Mouse (Mus musculus): ENCODE measurements around the gene Gm4792. TPM values are rescaled to one million over a fixed set of nuclear protein-coding genes. Genes with fewer than 3 reads are reported as not detected.
A peak's percentile ranks its signal among the peaks of the same experiment; 100 is the strongest.

The Gm4792 gene
- polyA plus RNA-seq, 1 experiment from 2014 or later = 0.23 TPM

- peaks cover 14% of the 10 kb centered on the region; the same call in 1 of the 2 replicates for H3K27me3 ChIP-seq (replicated peaks; ENCODE audit: control insufficient read depth, insufficient read depth, low read length)
- H3K4me1 ChIP-seq (ENCODE audit: control insufficient read depth, insufficient read depth, low read length) = peaks cover 8% of the 10 kb centered on the region; the same call in 1 of the 2 replicates
- no peaks in the 10 kb centered on the region for H3K9me3 ChIP-seq (replicated peaks; ENCODE audit: control insufficient read depth, low read length)
- H3K4me2 ChIP-seq (ENCODE audit: low read length) = peak within 1 kb of the TSS; percentile 93
- WGBS = 2% methylated on average over 19 of the region's 19 CpGs
- peak within 1 kb of the TSS; percentile 45 for H3K4me3 ChIP-seq (ENCODE audit: low read depth, low read length)
- no peak within 1 kb of the TSS for H3K27ac ChIP-seq (ENCODE audit: low read depth, low read length)
- DNase-seq (ENCODE audit: low spot score) = peak; percentile 4
- peak within 1 kb of the TSS; percentile 57 for H3K9ac ChIP-seq (ENCODE audit: low read length)
- peak; percentile 5; the same call in 1 of the 2 replicates for ATAC-seq
- no peaks in the 10 kb centered on the region for H3K36me3 ChIP-seq (ENCODE audit: control insufficient read depth, insufficient read depth, low read length)
Observed at GRCm38 (mm10) chr10:94311511-94312006, 13.1 kb upstream of the Gm4792 start, which contains the start of gene Tmcc3. TSS of gene Tmcc3 (plus strand) at chr10:94311949.

GRCm38 (mm10) chr10:94310499-94311267 is 12.2 kb upstream of the Gm4792 start:
- H3K36me3 ChIP-seq (ENCODE audit: control insufficient read depth, insufficient read depth, low read length) = no peaks in the 10 kb centered on the region
- H3K4me1 ChIP-seq (ENCODE audit: control insufficient read depth, insufficient read depth, low read length) = peaks cover 8% of the 10 kb centered on the region; the same call in 1 of the 2 replicates
- no peak overlapping the region for H3K4me3 ChIP-seq (ENCODE audit: low read depth, low read length)
- H3K27me3 ChIP-seq (replicated peaks; ENCODE audit: control insufficient read depth, insufficient read depth, low read length) = peaks cover 14% of the 10 kb centered on the region; the same call in 1 of the 2 replicates
- ATAC-seq (peak; percentile 49), DNase-seq (ENCODE audit: low spot score) (peak; percentile 33)
- WGBS = 69% methylated on average over 7 of the region's 9 CpGs
- no peak overlapping the region for H3K4me2 ChIP-seq (ENCODE audit: low read length)
- no peak overlapping the region for H3K27ac ChIP-seq (ENCODE audit: low read depth, low read length)
- no peaks in the 10 kb centered on the region for H3K9me3 ChIP-seq (replicated peaks; ENCODE audit: control insufficient read depth, low read length)
- no peak overlapping the region for H3K9ac ChIP-seq (ENCODE audit: low read length)

- no peak for DNase-seq (ENCODE audit: low spot score)
- H3K36me3 ChIP-seq (ENCODE audit: control insufficient read depth, insufficient read depth, low read length) = no peaks in the 10 kb centered on the region
Observed at GRCm38 (mm10) chr10:94305526-94305925, 7.0 kb upstream of the Gm4792 start.

GRCm38 (mm10) chr10:94304064-94304657 is 5.7 kb upstream of the Gm4792 start:
- Histone ChIP-seq H3K9ac (ENCODE audit: low read length) (no peak overlapping the region), H3K9me3 (replicated peaks; ENCODE audit: control insufficient read depth, low read length) (no peaks in the 10 kb centered on the region), H3K36me3 (ENCODE audit: control insufficient read depth, insufficient read depth, low read length) (no peaks in the 10 kb centered on the region), H3K27ac (ENCODE audit: low read depth, low read length) (peak overlapping the region; percentile 41; the same call in 1 of the 2 replicates), H3K27me3 (replicated peaks; ENCODE audit: control insufficient read depth, insufficient read depth, low read length) (no peaks in the 10 kb centered on the region), H3K4me3 (ENCODE audit: low read depth, low read length) (no peak overlapping the region), H3K4me1 (ENCODE audit: control insufficient read depth, insufficient read depth, low read length) (no peaks in the 10 kb centered on the region), H3K4me2 (ENCODE audit: low read length) (no peak overlapping the region)
- 46% methylated on average over 9 of the region's 9 CpGs for WGBS
- ATAC-seq = peak; percentile 32; the same call in 1 of the 2 replicates
- DNase-seq (ENCODE audit: low spot score) = peak; percentile 33

More at GRCm38 (mm10) chr10:94305526-94305925, 7.0 kb upstream of the Gm4792 start:
- Histone ChIP-seq H3K4me2 (ENCODE audit: low read length) (no peak overlapping the region), H3K9me3 (replicated peaks; ENCODE audit: control insufficient read depth, low read length) (no peaks in the 10 kb centered on the region), H3K4me3 (ENCODE audit: low read depth, low read length) (no peak overlapping the region), H3K27me3 (replicated peaks; ENCODE audit: control insufficient read depth, insufficient read depth, low read length) (no peaks in the 10 kb centered on the region), H3K27ac (ENCODE audit: low read depth, low read length) (no peak overlapping the region), H3K4me1 (ENCODE audit: control insufficient read depth, insufficient read depth, low read length) (no peaks in the 10 kb centered on the region), H3K9ac (ENCODE audit: low read length) (no peak overlapping the region)
- no peak for ATAC-seq
- WGBS = 61% methylated on average over 5 of the region's 5 CpGs

GRCm38 (mm10) chr10:94299301-94299700 is 798 bp upstream of the Gm4792 start:
- Histone ChIP-seq H3K36me3 (ENCODE audit: control insufficient read depth, insufficient read depth, low read length) (no peaks in the 10 kb centered on the region), H3K4me3 (ENCODE audit: low read depth, low read length) (no peak overlapping the region), H3K9me3 (replicated peaks; ENCODE audit: control insufficient read depth, low read length) (no peaks in the 10 kb centered on the region), H3K4me1 (ENCODE audit: control insufficient read depth, insufficient read depth, low read length) (peaks cover 12% of the 10 kb centered on the region), H3K27me3 (replicated peaks; ENCODE audit: control insufficient read depth, insufficient read depth, low read length) (no peaks in the 10 kb centered on the region), H3K27ac (ENCODE audit: low read depth, low read length) (no peak overlapping the region), H3K9ac (ENCODE audit: low read length) (no peak overlapping the region), H3K4me2 (ENCODE audit: low read length) (no peak overlapping the region)
- WGBS = 95% methylated on average over 2 of the region's 2 CpGs
- DNase-seq (ENCODE audit: low spot score) = no peak
- no peak for ATAC-seq

GRCm38 (mm10) chr10:94295923-94296605 is 2.4 kb downstream of the Gm4792 start:
- ATAC-seq = no peak
- Histone ChIP-seq H3K27ac (ENCODE audit: low read depth, low read length) (no peak overlapping the region), H3K4me3 (ENCODE audit: low read depth, low read length) (no peak overlapping the region), H3K9me3 (replicated peaks; ENCODE audit: control insufficient read depth, low read length) (no peaks in the 10 kb centered on the region), H3K4me2 (ENCODE audit: low read length) (no peak overlapping the region), H3K27me3 (replicated peaks; ENCODE audit: control insufficient read depth, insufficient read depth, low read length) (no peaks in the 10 kb centered on the region), H3K9ac (ENCODE audit: low read length) (no peak overlapping the region), H3K4me1 (ENCODE audit: control insufficient read depth, insufficient read depth, low read length) (peaks cover 12% of the 10 kb centered on the region), H3K36me3 (ENCODE audit: control insufficient read depth, insufficient read depth, low read length) (no peaks in the 10 kb centered on the region)
- DNase-seq (ENCODE audit: low spot score) = no peak
- 93% methylated on average over 5 of the region's 5 CpGs for WGBS

- ATAC-seq (peak; percentile 61), DNase-seq (ENCODE audit: low spot score) (peak; percentile 66)
- peak overlapping the region; percentile 64 for H3K27ac ChIP-seq (ENCODE audit: low read depth, low read length)
- no peak overlapping the region for H3K4me2 ChIP-seq (ENCODE audit: low read length)
- no peaks in the 10 kb centered on the region for H3K36me3 ChIP-seq (ENCODE audit: control insufficient read depth, insufficient read depth, low read length)
- no peak overlapping the region for H3K9ac ChIP-seq (ENCODE audit: low read length)
- no peaks in the 10 kb centered on the region for H3K27me3 ChIP-seq (replicated peaks; ENCODE audit: control insufficient read depth, insufficient read depth, low read length)
- peaks cover 12% of the 10 kb centered on the region for H3K4me1 ChIP-seq (ENCODE audit: control insufficient read depth, insufficient read depth, low read length)
- H3K9me3 ChIP-seq (replicated peaks; ENCODE audit: control insufficient read depth, low read length) = no peaks in the 10 kb centered on the region
- H3K4me3 ChIP-seq (ENCODE audit: low read depth, low read length) = no peak overlapping the region
- WGBS = 18% methylated on average over 6 of the region's 6 CpGs
Observed at GRCm38 (mm10) chr10:94294933-94295750, 3.4 kb downstream of the Gm4792 start.

GRCm38 (mm10) chr10:94294437-94294836 is 4.1 kb downstream of the Gm4792 start:
- WGBS = 73% methylated on average over 5 of the region's 5 CpGs
- Histone ChIP-seq H3K36me3 (ENCODE audit: control insufficient read depth, insufficient read depth, low read length) (no peaks in the 10 kb centered on the region), H3K4me1 (ENCODE audit: control insufficient read depth, insufficient read depth, low read length) (peaks cover 12% of the 10 kb centered on the region), H3K4me2 (ENCODE audit: low read length) (no peak overlapping the region), H3K9me3 (replicated peaks; ENCODE audit: control insufficient read depth, low read length) (no peaks in the 10 kb centered on the region), H3K27ac (ENCODE audit: low read depth, low read length) (peak overlapping the region; percentile 64), H3K27me3 (replicated peaks; ENCODE audit: control insufficient read depth, insufficient read depth, low read length) (no peaks in the 10 kb centered on the region), H3K9ac (ENCODE audit: low read length) (no peak overlapping the region), H3K4me3 (ENCODE audit: low read depth, low read length) (no peak overlapping the region)
- ATAC-seq (no peak), DNase-seq (ENCODE audit: low spot score) (no peak)

Data from forebrain, embryonic 14.5 days (tissue).